ENCODE assay signal across 8 mouse cellular contexts in genomic region chr14:53665681-53666080, GRCm38 (mm10).
DNase-seq lines count a peak whose midpoint lies in the region; ATAC-seq and TF ChIP-seq lines count a peak whose summit lies in the region.
"Not testable (repeated sequence)": the region's sequence is repeated elsewhere in the genome, so short reads cannot be mapped to it uniquely, and the experiment has no call there.

No protein-coding gene starts in this region.

- not testable (repeated sequence) for H3K9me3 ChIP-seq in CH12.LX (replicated peaks; ENCODE audit: low read length); hindbrain, embryonic 14.5 days (ENCODE audit: control insufficient read depth, low read length); lung, embryonic 14.5 days (ENCODE audit: low read depth, low read length); neural tube, embryonic 15.5 days (replicated peaks)

- 23% methylated on average over 2 of the region's 2 CpGs for WGBS in hindbrain, embryonic 14.5 days
- 18% methylated on average over 2 of the region's 2 CpGs for WGBS in lung, embryonic 14.5 days
- WGBS in neural tube, embryonic 15.5 days: 31% methylated on average over 2 of the region's 2 CpGs

- not testable (repeated sequence) for H3K9ac ChIP-seq in CH12.LX (ENCODE audit: insufficient read depth, low read depth); hindbrain, embryonic 14.5 days; lung, embryonic 14.5 days; neural tube, embryonic 15.5 days (replicated peaks)

- H3K79me2 ChIP-seq in CH12.LX (replicated peaks; ENCODE audit: control insufficient read depth, extremely low read depth, insufficient read depth, poor library complexity, severe bottlenecking): not testable (repeated sequence)

- peak; percentile 42 to 57 for TF ChIP-seq CTCF in CH12.LX (conservative IDR thresholded peaks at IDR 0.05 in 1 of 2, IDR thresholded peaks at IDR 0.05 in 1 of 2; ENCODE audit: low read depth in 2 of 2, low read length in 2 of 2)
- TF ChIP-seq CTCF in embryonic fibroblast, embryonic 13.5 days (IDR thresholded peaks at IDR 0.05; ENCODE audit: borderline replicate concordance, insufficient read depth, low read length): peak; percentile 54; the same call in 1 of the 2 replicates
- TF ChIP-seq CTCF in layer of hippocampus, adult 2 months (conservative IDR thresholded peaks at IDR 0.05): peak; percentile 78
- peak; percentile 70 for TF ChIP-seq CTCF in lung, embryonic 14.5 days (IDR thresholded peaks at IDR 0.05; ENCODE audit: low read depth)

- not testable (repeated sequence) for H3K27ac ChIP-seq in CH12.LX (ENCODE audit: insufficient read depth, low read depth); embryonic fibroblast, embryonic 13.5 days (ENCODE audit: insufficient read depth, low read length); hindbrain, embryonic 14.5 days; layer of hippocampus, adult 2 months; lung, embryonic 14.5 days (ENCODE audit: low read depth); neural tube, embryonic 15.5 days (replicated peaks)

- TF ChIP-seq EP300 in CH12.LX (IDR thresholded peaks at IDR 0.05; ENCODE audit: low read length): not testable (repeated sequence)

- peak; percentile 17 for DNase-seq in CH12.LX (ENCODE audit: extremely low read depth)
- DNase-seq in brain, adult 2 months (ENCODE audit: low read depth, low spot score): peak; percentile 31
- peak; percentile 68 for DNase-seq in hindbrain, embryonic 14.5 days (ENCODE audit: low spot score)
- DNase-seq in layer of hippocampus, adult 2 months (ENCODE audit: low spot score in 2 of 2): peak; percentile 2 to 30
- DNase-seq in lung, embryonic 14.5 days: peak; percentile 63
- peak; percentile 46 for DNase-seq in testis, postnatal 10 days (ENCODE audit: low spot score)

- dilution Hi-C loops in CH12.LX (cut with MboI; ENCODE audit: extremely low pct_ligation_motif_present, extremely low pct_unique_long_range_greater_than_20kb, low sequenced_read_pairs): not testable (repeated sequence)

- TF ChIP-seq POLR2A in CH12.LX (IDR thresholded peaks at IDR 0.05; ENCODE audit: low read depth, low read length); embryonic fibroblast, embryonic 13.5 days (IDR thresholded peaks at IDR 0.05; ENCODE audit: low read depth, low read length): not testable (repeated sequence)

- peak; percentile 60; the same call in 1 of the 2 replicates for ATAC-seq in hindbrain, embryonic 14.5 days (ENCODE audit: low FRiP score)
- ATAC-seq in lung, embryonic 14.5 days (ENCODE audit: insufficient read depth): not testable (repeated sequence)
- ATAC-seq in neural tube, embryonic 15.5 days (ENCODE audit: low FRiP score): peak; percentile 69; the same call in 1 of the 2 replicates

- TF ChIP-seq RAD21 in CH12.LX (IDR thresholded peaks at IDR 0.05; ENCODE audit: low read depth, low read length): peak; percentile 21

- not testable (repeated sequence) for H3K27me3 ChIP-seq in CH12.LX (replicated peaks); hindbrain, embryonic 14.5 days (ENCODE audit: control insufficient read depth, insufficient read depth, low read length); lung, embryonic 14.5 days (ENCODE audit: insufficient read depth, low read length); neural tube, embryonic 15.5 days (replicated peaks)

- H3K4me3 ChIP-seq in CH12.LX (replicated peaks in 1 of 3; ENCODE audit: low read depth in 2 of 3, low read length in 2 of 3, poor library complexity in 1 of 3); embryonic fibroblast, embryonic 13.5 days (ENCODE audit: insufficient read depth, low read length); hindbrain, embryonic 14.5 days (replicated peaks; ENCODE audit: low read length); layer of hippocampus, adult 2 months; lung, embryonic 14.5 days (ENCODE audit: low read depth, low read length); neural tube, embryonic 15.5 days (replicated peaks): not testable (repeated sequence)

- H3K4me2 ChIP-seq in CH12.LX (ENCODE audit: insufficient read depth, low read depth, poor library complexity, severe bottlenecking); hindbrain, embryonic 14.5 days (replicated peaks); lung, embryonic 14.5 days; neural tube, embryonic 15.5 days: not testable (repeated sequence)

- H3K4me1 ChIP-seq in CH12.LX (ENCODE audit: control insufficient read depth in 1 of 2, insufficient read depth in 2 of 2); embryonic fibroblast, embryonic 13.5 days (ENCODE audit: control insufficient read depth, insufficient read depth, low read length); hindbrain, embryonic 14.5 days (replicated peaks; ENCODE audit: control insufficient read depth, insufficient read depth, low read length); lung, embryonic 14.5 days (ENCODE audit: insufficient read depth); neural tube, embryonic 15.5 days: not testable (repeated sequence)

- in situ Hi-C loops in CH12.LX (cut with MboI; ENCODE audit: low pct_ligation_motif_present, low pct_unique_long_range_greater_than_20kb, low sequenced_read_pairs): not testable (repeated sequence)

- H3K36me3 ChIP-seq in CH12.LX (replicated peaks in 1 of 2; ENCODE audit: control insufficient read depth in 1 of 2, insufficient read depth in 1 of 2, low read length in 1 of 2); hindbrain, embryonic 14.5 days (replicated peaks; ENCODE audit: control insufficient read depth, insufficient read depth); lung, embryonic 14.5 days (ENCODE audit: insufficient read depth); neural tube, embryonic 15.5 days: not testable (repeated sequence)

Comparison
In these comparisons a context has a peak if more than half of its experiments do, and no peak if none do; other contexts are left out.
1. DNase-seq: peak in every context shown above with its lines; median percentile 68 in hindbrain, embryonic 14.5 days; 63 in lung, embryonic 14.5 days; 46 in testis, postnatal 10 days; 31 in brain, adult 2 months; 17 in CH12.LX; 16 in layer of hippocampus, adult 2 months.